Mouse (Mus musculus) MN1 (cell line): ENCODE data around the gene Kmt5b.

Experiments
- DNase-seq: peaks from one replicate; pipeline ENCODE4 v3.0.0-alpha.2; 2016; ENCODE audit warnings: low spot score

Kmt5b gene

GRCm38 (mm10) chr19:3767276-3767780, at the start of gene Kmt5b:
Gene Kmt5b, plus strand, starts transcription at chr19:3767421.
- peak; percentile 57 for DNase-seq

GRCm38 (mm10) chr19:3718481-3719361, 48.5 kb upstream of the Kmt5b start:
- DNase-seq, result no peak

GRCm38 (mm10) chr19:3719362-3719891, 47.8 kb upstream of the Kmt5b start:
- no peak for DNase-seq

GRCm38 (mm10) chr19:3723170-3723569, 44.1 kb upstream of the Kmt5b start:
- no peak for DNase-seq

GRCm38 (mm10) chr19:3723904-3724303, 43.3 kb upstream of the Kmt5b start:
- no peak for DNase-seq

- DNase-seq, result peak; percentile 52
Measured at GRCm38 (mm10) chr19:3724779-3725178, 42.4 kb upstream of the Kmt5b start.

GRCm38 (mm10) chr19:3728901-3729300, 38.3 kb upstream of the Kmt5b start:
- no peak for DNase-seq

GRCm38 (mm10) chr19:3730781-3731646, 36.2 kb upstream of the Kmt5b start:
- no peak for DNase-seq

GRCm38 (mm10) chr19:3736001-3736400, 31.2 kb upstream of the Kmt5b start:
- no peak for DNase-seq

GRCm38 (mm10) chr19:3739650-3740049, 27.6 kb upstream of the Kmt5b start:
- no peak for DNase-seq

- DNase-seq, result no peak
Measured at GRCm38 (mm10) chr19:3742716-3743115, 24.5 kb upstream of the Kmt5b start.

GRCm38 (mm10) chr19:3743362-3743761, 23.9 kb upstream of the Kmt5b start:
- no peak for DNase-seq

- no peak for DNase-seq
Measured at GRCm38 (mm10) chr19:3743851-3744512, 23.2 kb upstream of the Kmt5b start.

- no peak for DNase-seq
Measured at GRCm38 (mm10) chr19:3752621-3753239, 14.5 kb upstream of the Kmt5b start.

- no peak for DNase-seq
Measured at GRCm38 (mm10) chr19:3753240-3753633, 14.0 kb upstream of the Kmt5b start.

- DNase-seq, result no peak
Measured at GRCm38 (mm10) chr19:3753738-3754137, 13.5 kb upstream of the Kmt5b start.

- no peak for DNase-seq
Measured at GRCm38 (mm10) chr19:3757861-3758260, 9.4 kb upstream of the Kmt5b start.

GRCm38 (mm10) chr19:3765221-3765820, 1.9 kb upstream of the Kmt5b start:
- DNase-seq, result no peak

- DNase-seq, result no peak
Measured at GRCm38 (mm10) chr19:3766378-3766777, 843 bp upstream of the Kmt5b start.

GRCm38 (mm10) chr19:3767781-3768696, 818 bp downstream of the Kmt5b start:
- peak; percentile 89 for DNase-seq
